Mouse (Mus musculus) ES-Bruce4 (cell line): ENCODE results near the gene Sgk2. TPM values are rescaled to one million over a fixed set of nuclear protein-coding genes. Genes with fewer than 3 reads are reported as not detected.
A peak's percentile ranks its signal among the peaks of the same experiment; 100 is the strongest.

Experiments
- H3K27ac ChIP-seq: 2 replicates; pipeline ENCODE4 v1.5.1; 2012; ENCODE audit warnings: low read length, inconsistent platforms; ENCODE audit not compliant: insufficient read depth
- H3K27me3 ChIP-seq: 2 replicates; pipeline ENCODE4 v1.6.1; 2012; ENCODE audit warnings: mild to moderate bottlenecking, low read length, inconsistent platforms; ENCODE audit not compliant: control insufficient read depth, poor library complexity, insufficient read depth, severe bottlenecking
- H3K36me3 ChIP-seq: 2 replicates; pipeline ENCODE4 v1.6.1; 2012; ENCODE audit warnings: inconsistent platforms, mild to moderate bottlenecking, low read length, moderate library complexity; ENCODE audit not compliant: control insufficient read depth, poor library complexity, insufficient read depth, severe bottlenecking
- H3K4me1 ChIP-seq: one replicate; pipeline ENCODE4 v1.8.1; 2011; ENCODE audit warnings: low read length; ENCODE audit not compliant: control insufficient read depth, insufficient read depth
- H3K4me3 ChIP-seq: 2 replicates; pipeline ENCODE4 v1.5.1; 2011; ENCODE audit warnings: low read depth, mild to moderate bottlenecking, low read length
- H3K9ac ChIP-seq: 2 replicates; pipeline ENCODE4 v1.6.1; 2012; ENCODE audit warnings: low read depth, mild to moderate bottlenecking, inconsistent platforms; ENCODE audit not compliant: poor library complexity, severe bottlenecking
- H3K9me3 ChIP-seq: replicated peaks from 2 replicates; pipeline ENCODE4 v1.6.1; 2012; ENCODE audit warnings: mild to moderate bottlenecking, low read length, inconsistent platforms; ENCODE audit not compliant: control insufficient read depth, poor library complexity, insufficient read depth, severe bottlenecking
- CTCF ChIP-seq: IDR thresholded peaks from one replicate; pipeline ENCODE4 v1.8.1; 2011; ENCODE audit warnings: low read depth, low read length
- EP300 ChIP-seq: IDR thresholded peaks from 2 replicates; pipeline ENCODE4 v1.6.1; 2011; ENCODE audit warnings: low read depth, low read length; ENCODE audit not compliant: insufficient read depth
- POLR2A ChIP-seq: IDR thresholded peaks from one replicate; pipeline ENCODE4 v1.8.1; 2011; ENCODE audit warnings: low read length; ENCODE audit not compliant: insufficient read depth
- polyA plus RNA-seq: library from polyadenylated mRNA; stranded (reverse); fragments of >200 nt; gene quantifications from 2 replicates; pipeline ENCODE4 v1.2.4, GENCODE M21; 2011; ENCODE audit warnings: low read depth; ENCODE audit not compliant: missing spikeins, insufficient read depth, insufficient read length

Gene Sgk2
- polyA plus RNA-seq, 1 experiment: 0.66 TPM

DNA sequence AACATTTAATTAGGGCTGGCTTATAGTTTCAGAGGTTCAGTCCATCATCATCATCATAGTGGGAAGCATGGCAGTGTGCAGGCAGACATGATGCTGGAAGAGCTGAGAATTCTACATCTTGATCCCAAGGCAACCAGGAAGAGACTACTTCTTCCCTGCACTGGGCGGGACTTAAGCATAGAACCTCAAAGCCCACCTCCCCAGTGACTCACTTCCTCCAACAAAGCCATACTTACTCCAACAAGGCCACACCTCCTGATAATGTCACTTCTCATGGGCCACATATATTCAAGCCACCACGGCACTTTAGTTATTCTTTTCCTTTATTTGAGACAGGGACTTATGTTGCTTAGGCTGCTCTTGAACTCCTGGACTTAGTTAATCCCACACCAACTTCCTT, 62.0 kb downstream of the Sgk2 start:
- TF ChIP-seq POLR2A (no peak), EP300 (no peak), CTCF (no peak)
- no peak overlapping the region; the same call in 1 of the 2 replicates for H3K27ac ChIP-seq

DNA sequence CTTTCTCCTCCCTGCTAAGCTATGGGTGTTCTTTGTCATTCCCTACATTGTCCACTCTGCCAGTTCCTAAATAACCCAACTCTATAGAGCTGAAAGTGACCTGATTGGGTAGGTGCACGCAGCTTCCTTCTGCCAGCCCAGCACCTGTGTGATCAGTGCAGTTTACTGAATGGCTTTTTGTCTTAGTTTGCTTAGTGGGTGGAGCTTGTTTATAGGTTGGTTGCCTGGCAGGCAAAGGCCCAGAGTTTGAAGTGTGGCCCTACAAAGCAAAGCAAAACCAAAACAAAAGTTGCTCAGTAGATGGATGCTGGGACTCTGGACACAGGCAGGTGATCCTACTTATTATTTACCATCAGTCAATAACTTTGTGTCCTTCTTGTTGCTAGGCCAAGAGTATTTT, 64.6 kb downstream of the Sgk2 start:
- peak overlapping the region; percentile 72 for H3K9ac ChIP-seq
- H3K27ac ChIP-seq: peak overlapping the region; percentile 100
- TF ChIP-seq POLR2A (peak; percentile 37), CTCF (no peak), EP300 (peak; percentile 96)
- no peaks in the 10 kb centered on the region for H3K27me3 ChIP-seq
- peak overlapping the region; percentile 60 for H3K4me3 ChIP-seq
- no peaks in the 10 kb centered on the region for H3K9me3 ChIP-seq
- no peaks in the 10 kb centered on the region for H3K4me1 ChIP-seq
- peaks cover 11% of the 10 kb centered on the region for H3K36me3 ChIP-seq

More for the DNA sequence above, 62.0 kb downstream of the Sgk2 start:
- no peaks in the 10 kb centered on the region for H3K4me1 ChIP-seq
- peaks cover 17% of the 10 kb centered on the region for H3K36me3 ChIP-seq
- no peak overlapping the region for H3K4me3 ChIP-seq
- H3K9me3 ChIP-seq: no peaks in the 10 kb centered on the region
- H3K27me3 ChIP-seq: no peaks in the 10 kb centered on the region
- no peak overlapping the region for H3K9ac ChIP-seq

DNA sequence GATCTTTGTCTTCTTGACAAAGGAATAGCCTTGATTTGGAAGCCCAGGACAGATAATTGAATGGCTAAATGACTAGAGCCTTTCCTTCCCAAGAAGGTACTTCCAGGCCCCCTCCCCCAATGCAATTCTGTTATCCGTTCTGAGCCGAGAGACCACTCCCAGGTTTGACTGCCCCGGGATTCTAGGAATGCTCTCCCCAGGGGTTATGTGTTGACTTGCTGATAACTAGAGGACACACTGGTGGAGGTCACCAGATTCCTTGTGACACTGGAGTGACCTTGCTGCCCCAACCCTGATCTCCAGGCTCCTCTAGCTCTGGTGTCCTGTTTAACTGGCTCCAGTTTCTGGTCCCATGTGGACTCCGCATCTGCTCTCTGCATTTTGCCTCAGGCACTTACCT, 65.0 kb downstream of the Sgk2 start:
- peak overlapping the region; percentile 54 for H3K4me3 ChIP-seq
- TF ChIP-seq POLR2A (peak; percentile 6), CTCF (no peak), EP300 (peak; percentile 100)
- H3K27ac ChIP-seq: peak overlapping the region; percentile 100
- H3K36me3 ChIP-seq: peaks cover 9% of the 10 kb centered on the region
- no peaks in the 10 kb centered on the region for H3K9me3 ChIP-seq
- 0 out of 2 replicates have a peak overlapping the region, but pooled peaks have one; percentile 40 for H3K9ac ChIP-seq
- no peaks in the 10 kb centered on the region for H3K4me1 ChIP-seq
- no peaks in the 10 kb centered on the region for H3K27me3 ChIP-seq

DNA sequence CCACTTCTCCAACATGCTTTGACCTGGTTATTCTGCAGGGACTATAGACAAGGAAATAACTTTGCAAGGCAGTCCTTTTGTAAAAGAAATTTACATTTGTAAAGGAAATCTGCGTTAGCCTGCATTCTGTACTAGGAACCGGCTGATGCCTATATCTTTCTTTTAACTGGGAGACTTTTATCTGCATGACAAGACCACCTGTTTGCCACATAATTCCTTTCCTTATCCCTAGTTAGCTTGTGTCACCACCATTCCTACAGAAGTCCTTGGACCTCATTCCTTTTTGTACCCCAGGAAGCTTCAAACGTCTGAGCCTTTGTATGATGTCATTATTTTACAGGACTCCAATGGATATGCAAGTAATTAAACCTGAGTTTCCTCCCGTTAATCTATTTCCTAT, 65.7 kb downstream of the Sgk2 start:
- Histone ChIP-seq H3K4me1 (no peaks in the 10 kb centered on the region), H3K9me3 (no peaks in the 10 kb centered on the region), H3K9ac (peak overlapping the region; percentile 75), H3K27me3 (no peaks in the 10 kb centered on the region), H3K27ac (peak overlapping the region; percentile 100), H3K36me3 (peaks cover 8% of the 10 kb centered on the region), H3K4me3 (no peak overlapping the region)
- TF ChIP-seq POLR2A: no peak
- no peak for TF ChIP-seq EP300
- no peak for TF ChIP-seq CTCF

DNA sequence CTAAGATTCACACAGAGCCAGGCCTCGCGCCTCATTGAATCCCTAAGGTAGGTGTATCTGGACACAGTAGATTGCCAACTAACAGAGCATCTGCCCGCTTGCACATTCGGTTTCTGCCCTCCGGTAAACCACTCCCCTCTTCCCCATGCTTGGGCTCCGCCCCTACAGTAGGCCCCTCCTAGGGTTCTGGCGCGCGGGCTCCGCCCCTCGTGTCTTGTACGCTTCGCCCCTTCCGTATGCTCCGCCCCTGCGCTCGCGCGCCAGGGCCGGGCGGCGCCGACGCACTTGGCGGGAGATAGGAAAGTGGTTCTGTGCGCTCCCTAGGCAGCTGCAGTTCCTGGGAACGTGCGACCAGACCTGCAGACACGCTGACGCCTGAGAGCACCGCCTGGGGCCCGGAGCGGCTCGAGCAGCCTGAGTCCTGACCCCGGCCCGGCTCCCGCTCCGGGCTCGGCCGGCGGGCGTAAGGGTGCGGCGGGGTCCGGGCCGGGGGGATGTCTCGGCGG, 67.3 kb downstream of the Sgk2 start, which contains the start of gene Mybl2:
TSS of gene Mybl2 (plus strand) at position 353 of the 506 bp plus-strand sequence.
- Histone ChIP-seq H3K9ac (peak within 1 kb of the TSS; percentile 96), H3K4me1 (no peaks in the 10 kb centered on the region), H3K27me3 (no peaks in the 10 kb centered on the region), H3K36me3 (peaks cover 13% of the 10 kb centered on the region), H3K9me3 (no peaks in the 10 kb centered on the region), H3K4me3 (peak within 1 kb of the TSS; percentile 100), H3K27ac (peak within 1 kb of the TSS; percentile 100)
- 0 out of 2 replicates have a peak, but pooled peaks have one; percentile 35 for TF ChIP-seq EP300
- no peak for TF ChIP-seq CTCF
- peak; percentile 85 for TF ChIP-seq POLR2A

DNA sequence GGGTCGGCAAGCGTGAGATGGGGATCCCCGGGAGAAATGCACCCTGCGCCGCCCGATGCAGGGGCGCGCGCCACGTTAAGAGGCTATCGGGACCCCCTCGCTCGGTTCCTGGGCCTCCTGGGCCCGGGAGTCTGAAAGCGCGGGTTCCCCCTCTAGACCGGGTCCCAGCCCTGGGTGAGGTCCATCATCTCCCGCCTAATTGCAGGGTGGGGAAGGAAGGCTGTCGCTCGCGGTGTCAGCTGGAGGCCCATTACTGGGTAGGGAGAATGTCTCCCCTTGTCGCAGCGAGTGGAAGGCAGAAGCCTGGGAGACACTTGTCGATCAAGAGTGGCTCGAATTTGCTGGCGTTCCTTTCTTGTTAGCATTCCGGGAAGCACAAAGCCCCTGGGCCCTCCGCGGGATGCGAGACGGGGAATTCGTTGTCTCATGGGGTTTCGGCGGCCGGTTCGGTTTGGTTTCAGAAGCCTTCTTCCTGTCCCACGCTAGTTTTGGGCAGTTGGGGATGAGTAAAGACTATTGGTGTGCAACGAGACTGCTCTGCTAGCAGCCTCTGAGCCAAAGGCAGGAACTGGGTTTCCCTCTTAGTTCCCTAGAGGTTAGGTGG, 67.9 kb downstream of the Sgk2 start:
- Histone ChIP-seq H3K27me3 (no peaks in the 10 kb centered on the region), H3K9ac (peak overlapping the region; percentile 96), H3K4me3 (peak overlapping the region; percentile 100), H3K27ac (peak overlapping the region; percentile 63), H3K4me1 (no peaks in the 10 kb centered on the region), H3K9me3 (no peaks in the 10 kb centered on the region), H3K36me3 (peaks cover 19% of the 10 kb centered on the region)
- TF ChIP-seq CTCF: no peak
- TF ChIP-seq EP300: no peak
- no peak for TF ChIP-seq POLR2A
